Comparison of ENCODE assay signal across 24 mouse cellular contexts in the genomic region with DNA sequence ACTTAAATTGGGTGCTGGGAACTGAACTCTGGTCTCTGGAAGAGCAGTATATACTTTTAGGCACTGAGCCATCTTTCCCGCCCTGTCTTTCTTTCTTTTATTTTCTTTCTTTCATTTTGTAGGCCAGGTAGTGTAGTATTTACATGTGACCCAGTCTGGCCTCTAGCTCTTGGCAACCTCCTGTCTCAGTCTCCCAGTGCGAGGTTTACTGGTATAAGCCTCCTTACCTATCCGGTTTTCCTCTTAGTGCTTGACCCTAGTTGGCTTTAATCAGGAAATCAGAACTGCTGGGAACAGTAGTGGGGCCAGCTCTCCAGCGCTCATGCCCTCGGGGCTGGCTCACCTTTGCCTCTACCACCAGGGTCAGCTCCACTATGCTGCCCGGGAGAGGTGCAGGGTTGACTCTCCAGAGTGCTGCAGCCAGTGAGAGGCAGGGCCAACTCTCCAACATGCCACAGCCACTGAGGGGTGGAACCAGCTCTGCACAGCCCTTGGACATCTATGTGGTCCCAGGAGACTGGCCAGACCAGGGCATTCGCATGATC. TPM values are rescaled to one million over a fixed set of nuclear protein-coding genes. Genes with fewer than 3 reads are reported as not detected.
DNase-seq lines count a peak whose midpoint lies in the region; ATAC-seq and TF ChIP-seq lines count a peak whose summit lies in the region.
"Had no signal": no experiment of that assay in that cellular context is flagged by ENCODE, and none has a peak within 500 bp of the region (broad histone marks: within the 10 kb centered on the region; RNA-seq: fewer than 3 reads in every experiment).

No protein-coding gene starts in this region.

- 0 out of 2 replicates have a peak, but pooled peaks have one; percentile 16 for ATAC-seq in kidney, postnatal 0 days (replicated peaks; ENCODE audit: low FRiP score, low read depth)
- ATAC-seq in erythroblast, adult 5-6 weeks (replicated peaks; ENCODE audit: low FRiP score, poor library complexity, severe bottlenecking), result 0 out of 2 replicates have a peak, but pooled peaks have one; percentile 31
- ATAC-seq in cerebellum, adult (ENCODE audit: insufficient number of reproducible peaks, low FRiP score, low TSS enrichment), result no peak
- ATAC-seq: CD4-positive, CD25-positive, alpha-beta regulatory T cell, adult 4 months; forebrain, embryonic 16.5 days; hindbrain, postnatal 0 days had no signal

- no peak overlapping the region for H3K9ac ChIP-seq in kidney, postnatal 0 days (ENCODE audit: low read depth, low read length)
- H3K9ac ChIP-seq: embryonic facial prominence, embryonic 15.5 days; forebrain, embryonic 12.5 days; heart, embryonic 15.5 days; hindbrain, embryonic 13.5 days had no signal

- no peaks in the 10 kb centered on the region for H3K27me3 ChIP-seq in kidney, postnatal 0 days (ENCODE audit: insufficient read depth, low read length)
- H3K27me3 ChIP-seq: embryonic facial prominence, embryonic 15.5 days; forebrain, embryonic 12.5 days; heart, embryonic 15.5 days; hindbrain, embryonic 13.5 days had no signal

- 75% methylated on average over 7 of the region's 7 CpGs for WGBS in kidney, postnatal 0 days

- peaks cover 17% of the 10 kb centered on the region; the same call in 1 of the 2 replicates for H3K4me1 ChIP-seq in kidney, postnatal 0 days (replicated peaks; ENCODE audit: insufficient read depth, low read length)

- no peak for TF ChIP-seq CTCF in kidney, postnatal 0 days (IDR thresholded peaks at IDR 0.05; ENCODE audit: low read depth)

- H3K27ac ChIP-seq in kidney, postnatal 0 days, result no peak overlapping the region
- H3K27ac ChIP-seq: embryonic facial prominence, embryonic 15.5 days; forebrain, embryonic 12.5 days; heart, embryonic 15.5 days; hindbrain, embryonic 13.5 days; hindbrain, postnatal 0 days had no signal

- DNase-seq in adrenal gland, postnatal 10 days, result peak; percentile 26
- no peak for DNase-seq in adrenal gland, postnatal 36 days
- peak; percentile 35 for DNase-seq in kidney, adult 11 months
- no peak for DNase-seq in kidney, postnatal 10 days
- DNase-seq in kidney, postnatal 0 days (ENCODE audit: low spot score), result no peak
- no peak for DNase-seq in kidney, adult 18-20 months
- DNase-seq: adrenal gland, adult 8-10 months; B cell, adult 2 months; cerebellum, adult 11 months; cerebellum, adult 8-10 months; cerebellum, postnatal 14 days; embryo, embryonic 11 days; gastrocnemius, postnatal 10 days; heart, postnatal 14 days had no signal

- no peaks in the 10 kb centered on the region for H3K36me3 ChIP-seq in kidney, postnatal 0 days (ENCODE audit: insufficient read depth, low read length)
- H3K36me3 ChIP-seq: embryonic facial prominence, embryonic 15.5 days; forebrain, embryonic 12.5 days; G1E; heart, embryonic 15.5 days; hindbrain, embryonic 13.5 days had no signal

- H3K4me3 ChIP-seq in kidney, postnatal 0 days (replicated peaks; ENCODE audit: low read depth, low read length), result no peak overlapping the region
- H3K4me3 ChIP-seq: embryonic facial prominence, embryonic 15.5 days; forebrain, embryonic 12.5 days; heart, embryonic 15.5 days; hindbrain, embryonic 13.5 days had no signal

- no peaks in the 10 kb centered on the region for H3K9me3 ChIP-seq in kidney, postnatal 0 days (replicated peaks; ENCODE audit: low read length)
- H3K9me3 ChIP-seq: embryonic facial prominence, embryonic 15.5 days; forebrain, embryonic 12.5 days; G1E; heart, embryonic 15.5 days; hindbrain, embryonic 13.5 days had no signal

- no peak overlapping the region for H3K4me2 ChIP-seq in kidney, postnatal 0 days (ENCODE audit: low read length)
- H3K4me2 ChIP-seq: embryonic facial prominence, embryonic 15.5 days; forebrain, embryonic 12.5 days; heart, embryonic 15.5 days; hindbrain, embryonic 13.5 days had no signal

RNA-seq across cellular contexts. Expression of a gene that starts 41.6 kb away (rescaled TPM):
- 10 to 100 TPM; 76.6 to 82.1 TPM for total RNA-seq in adrenal gland, postnatal 10 days (2021)
- 100 to 1,000 TPM in 1 of 2 experiments, 10 to 100 TPM in 1; 85.0 to 147 TPM for total RNA-seq in adrenal gland, postnatal 36 days (2021)
- 39.9 and 42.0 TPM in 2 replicates for polyA plus RNA-seq in kidney, postnatal 0 days (2015; fragmentation: Nextera tagmentation; extraction: Ambion mirVana)
- total RNA-seq in erythroblast, adult 5-6 weeks (2015; ENCODE audit: low replicate concordance), result 42.1 and 45.6 TPM in 2 replicates
- 28.2 and 34.6 TPM in 2 replicates for total RNA-seq in erythroblast, adult 5-6 weeks (2017; ENCODE audit: low replicate concordance)

RNA-seq across cellular contexts. Expression of a gene that starts 51.2 kb away (rescaled TPM):
- total RNA-seq in adrenal gland, postnatal 10 days (2021), result 10 to 100 TPM; 19.3 to 39.8 TPM
- total RNA-seq in adrenal gland, postnatal 36 days (2021), result 10 to 100 TPM; 33.9 to 59.2 TPM
- 70.2 and 74.7 TPM in 2 replicates for polyA plus RNA-seq in kidney, postnatal 0 days (2015; fragmentation: Nextera tagmentation; extraction: Ambion mirVana)
- total RNA-seq in erythroblast, adult 5-6 weeks (2015; ENCODE audit: low replicate concordance), result 0.38 and 0.84 TPM in 2 replicates
- 2.8 and 9.6 TPM in 2 replicates for total RNA-seq in erythroblast, adult 5-6 weeks (2017; ENCODE audit: low replicate concordance)
- polyA plus RNA-seq: CD4-positive, CD25-positive, alpha-beta regulatory T cell, adult 4 months; G1E had no signal

Comparison
In these comparisons a context has a peak if more than half of its experiments do, and no peak if none do; other contexts are left out.
1. DNase-seq: peak in adrenal gland, postnatal 10 days (single experiment) and kidney, adult 11 months (single experiment); none in adrenal gland, postnatal 36 days (0 of 2), kidney, postnatal 10 days (single experiment), kidney, postnatal 0 days (single experiment) and kidney, adult 18-20 months (single experiment).